Comparison of ENCODE assay signal across 1 mouse cellular context in the genomic region with DNA sequence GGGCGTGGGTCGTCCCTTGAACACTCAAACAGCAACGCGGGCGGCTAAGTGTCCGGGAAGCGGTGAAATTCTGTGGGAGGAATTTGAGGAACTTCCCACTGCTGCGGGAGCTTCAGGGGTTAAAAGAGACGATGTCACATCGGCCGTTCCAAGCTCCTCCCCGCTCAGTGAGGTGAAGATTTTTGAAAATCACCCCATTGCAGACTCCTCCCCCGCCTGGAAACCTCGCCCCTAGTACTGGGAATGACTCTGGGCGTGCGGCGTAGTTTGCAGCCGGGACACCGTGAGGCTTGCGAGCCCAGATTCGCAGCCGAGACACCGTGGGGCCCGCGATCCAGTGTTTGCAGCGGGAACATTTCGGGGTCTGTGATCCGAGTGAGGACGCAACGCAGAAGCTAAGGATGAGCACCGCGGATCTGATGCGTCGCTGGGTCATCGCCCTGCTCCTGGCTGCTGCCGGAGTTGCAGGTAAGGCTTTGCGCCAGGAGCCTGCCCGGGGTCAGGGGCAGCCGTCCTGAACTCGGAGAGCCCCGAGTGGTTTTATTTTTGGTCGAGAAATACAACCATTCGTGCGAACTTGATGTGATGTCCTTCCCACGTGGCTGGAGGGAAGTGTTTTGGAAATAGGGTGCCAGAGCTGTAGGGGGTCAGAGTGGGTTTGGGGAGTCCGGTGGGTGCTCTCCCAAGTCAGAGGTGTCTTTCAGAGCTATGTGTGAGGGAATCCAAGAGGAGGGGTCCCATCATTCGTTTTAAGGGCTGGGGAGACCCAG.
TF ChIP-seq lines count a peak whose summit lies in the region.

A gene (plus strand): TSS at position 107 of the 770 bp plus-strand sequence.

TF ChIP-seq in CH12.LX, 34 proteins besides CTCF, POLR2A, EP300 and RAD21 (continued from another document):
- TF ChIP-seq TBP (conservative IDR thresholded peaks at IDR 0.05; ENCODE audit: low read depth, low read length) (peak; percentile 78; the same call in 1 of the 2 replicates), BHLHE40 (IDR thresholded peaks at IDR 0.05; ENCODE audit: low read depth, low read length) (no peak), SIN3A (IDR thresholded peaks at IDR 0.05; ENCODE audit: low read length) (peak; percentile 60), TCF12 (IDR thresholded peaks at IDR 0.05; ENCODE audit: low read depth, low read length) (peak; percentile 71), ZMIZ1 (IDR thresholded peaks at IDR 0.05; ENCODE audit: low read depth, low read length) (peak; percentile 85; the same call in 1 of the 2 replicates), MAX (IDR thresholded peaks at IDR 0.05; ENCODE audit: low read length) (peak; percentile 78; the same call in 1 of the 2 replicates)
